Mouse (Mus musculus) cortical plate, adult 2 months (tissue): ENCODE results near the gene Rps6kc1.

ENCODE experiments used
- CTCF ChIP-seq: fragments of 200-500 bp; IDR thresholded peaks from 2 replicates; pipeline ENCODE4 v1.5.1; 2011; ENCODE audit warnings: mild to moderate bottlenecking, control low read depth, low read length; ENCODE audit not compliant: insufficient read depth; ENCODE audit errors: extremely low read depth
- POLR2A ChIP-seq: fragments of 200-500 bp; IDR thresholded peaks from 2 replicates; pipeline ENCODE4 v1.6.1; 2011; ENCODE audit warnings: mild to moderate bottlenecking, low read length, control low read depth; ENCODE audit not compliant: insufficient read depth; ENCODE audit errors: extremely low read depth

- TF ChIP-seq CTCF (no peak), POLR2A (no peak)
These were observed 178.8 kb downstream of the Rps6kc1 start for GRCm38 (mm10) chr1:190732803-190733202.
